Mouse (Mus musculus): ENCODE measurements around the gene Lmcd1. TPM values are rescaled to one million over a fixed set of nuclear protein-coding genes. Genes with fewer than 3 reads are reported as not detected.
A peak's percentile ranks its signal among the peaks of the same experiment; 100 is the strongest.

The Lmcd1 gene
- polyA plus RNA-seq, 1 experiment from 2014 or later: 9.1 TPM

DNA sequence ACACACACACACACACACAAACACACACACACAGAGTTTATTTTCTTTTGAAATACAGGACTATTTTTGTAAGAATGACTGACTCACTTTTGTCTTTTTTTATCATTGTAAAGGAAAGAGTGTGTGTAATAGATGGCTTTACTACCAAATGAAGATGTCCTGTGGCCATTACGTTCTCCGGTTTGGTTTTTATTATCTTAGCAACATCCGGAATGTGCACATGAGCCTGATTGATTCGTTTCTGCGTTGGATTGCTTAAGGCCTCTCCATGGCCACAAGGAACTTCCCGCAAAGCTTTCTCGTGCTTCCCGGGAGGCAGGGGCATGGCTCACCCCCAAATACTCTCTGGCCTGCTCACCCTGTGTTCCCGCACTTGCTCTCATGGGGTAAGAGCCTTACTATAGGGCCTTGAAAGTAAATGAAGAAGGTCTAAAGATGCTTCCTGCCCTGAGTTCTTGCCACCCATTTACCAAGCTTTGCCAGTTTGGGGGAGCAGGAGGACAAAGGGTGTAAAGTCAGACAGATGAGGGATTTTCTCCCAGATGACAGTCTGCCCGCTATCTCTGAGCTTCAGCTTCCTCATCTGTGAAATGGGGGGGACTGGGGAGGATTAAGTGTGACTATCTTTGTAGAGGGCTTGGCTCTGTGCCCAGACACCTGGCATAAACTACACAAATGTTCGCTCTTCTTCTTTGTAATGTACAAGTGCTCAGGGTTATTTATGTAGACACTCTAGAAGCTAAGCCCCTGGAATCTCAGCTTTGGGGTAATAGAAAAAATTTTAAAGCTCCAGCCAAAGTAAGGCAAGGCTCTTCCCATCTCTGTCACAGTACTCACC, 18.0 kb upstream of the Lmcd1 start:
- H3K9me3 ChIP-seq (replicated peaks; ENCODE audit: control insufficient read depth, low read length, poor library complexity, severe bottlenecking): no peaks in the 10 kb centered on the region
- H3K9ac ChIP-seq (ENCODE audit: low read depth, low read length): no peak overlapping the region
- no peak overlapping the region for H3K4me3 ChIP-seq (ENCODE audit: low read depth, low read length)
- H3K36me3 ChIP-seq (ENCODE audit: control insufficient read depth, insufficient read depth, low read length): no peaks in the 10 kb centered on the region
- no peak overlapping the region for H3K4me2 ChIP-seq (ENCODE audit: low read length)
- H3K27me3 ChIP-seq (ENCODE audit: control insufficient read depth, insufficient read depth, low read depth, low read length): no peaks in the 10 kb centered on the region
- WGBS: 66% methylated on average over 11 of the region's 11 CpGs
- no peaks in the 10 kb centered on the region for H3K4me1 ChIP-seq (ENCODE audit: control insufficient read depth, insufficient read depth, low read length)
- H3K27ac ChIP-seq (ENCODE audit: low read length): no peak overlapping the region
- ATAC-seq: no peak

DNA sequence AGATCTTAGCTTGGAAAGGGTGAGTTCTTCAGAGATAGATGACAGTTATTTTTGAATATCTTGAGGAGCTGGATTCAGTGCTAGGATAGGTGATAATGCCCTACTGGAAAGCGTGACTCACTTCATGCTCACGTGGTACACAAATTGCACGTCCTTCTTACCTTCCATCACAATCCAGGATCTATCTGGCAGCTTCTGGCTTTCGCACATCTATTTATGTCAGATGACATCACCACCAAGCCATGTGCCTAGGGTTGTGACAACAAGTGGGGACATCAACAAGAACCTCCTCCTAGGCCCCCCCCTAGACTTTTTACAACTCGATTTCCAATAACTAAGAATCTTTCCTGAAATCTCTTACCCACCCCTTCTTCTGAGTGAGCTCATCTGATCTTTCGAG, 17.0 kb upstream of the Lmcd1 start:
- no peaks in the 10 kb centered on the region for H3K9me3 ChIP-seq (replicated peaks; ENCODE audit: control insufficient read depth, low read length, poor library complexity, severe bottlenecking)
- H3K4me3 ChIP-seq (ENCODE audit: low read depth, low read length): no peak overlapping the region
- 90% methylated on average over 6 of the region's 6 CpGs for WGBS
- no peaks in the 10 kb centered on the region for H3K4me1 ChIP-seq (ENCODE audit: control insufficient read depth, insufficient read depth, low read length)
- H3K4me2 ChIP-seq (ENCODE audit: low read length): no peak overlapping the region
- no peaks in the 10 kb centered on the region for H3K27me3 ChIP-seq (ENCODE audit: control insufficient read depth, insufficient read depth, low read depth, low read length)
- no peaks in the 10 kb centered on the region for H3K36me3 ChIP-seq (ENCODE audit: control insufficient read depth, insufficient read depth, low read length)
- no peak overlapping the region for H3K9ac ChIP-seq (ENCODE audit: low read depth, low read length)
- H3K27ac ChIP-seq (ENCODE audit: low read length): no peak overlapping the region
- ATAC-seq: no peak

DNA sequence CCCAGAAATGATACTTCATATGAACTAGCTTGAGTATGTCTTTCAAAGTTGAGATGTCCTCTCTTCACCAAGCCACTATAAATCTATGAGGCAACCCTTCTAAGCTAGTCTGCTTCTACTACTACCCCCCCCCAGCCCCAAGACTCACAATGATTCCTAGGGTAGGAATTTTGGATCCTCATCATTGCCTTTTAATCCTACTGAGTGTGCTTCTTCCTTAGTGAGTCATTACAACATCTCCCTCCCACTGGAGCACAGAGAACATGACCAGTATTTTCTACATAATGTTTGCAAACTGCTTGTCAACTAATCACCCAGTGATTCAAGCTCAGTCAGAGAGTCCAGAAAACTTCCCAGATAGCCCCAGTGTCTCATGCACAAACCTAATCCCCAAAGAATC, 12.5 kb upstream of the Lmcd1 start:
- no peak for ATAC-seq
- Histone ChIP-seq H3K4me2 (ENCODE audit: low read length) (no peak overlapping the region), H3K36me3 (ENCODE audit: control insufficient read depth, insufficient read depth, low read length) (no peaks in the 10 kb centered on the region)

DNA sequence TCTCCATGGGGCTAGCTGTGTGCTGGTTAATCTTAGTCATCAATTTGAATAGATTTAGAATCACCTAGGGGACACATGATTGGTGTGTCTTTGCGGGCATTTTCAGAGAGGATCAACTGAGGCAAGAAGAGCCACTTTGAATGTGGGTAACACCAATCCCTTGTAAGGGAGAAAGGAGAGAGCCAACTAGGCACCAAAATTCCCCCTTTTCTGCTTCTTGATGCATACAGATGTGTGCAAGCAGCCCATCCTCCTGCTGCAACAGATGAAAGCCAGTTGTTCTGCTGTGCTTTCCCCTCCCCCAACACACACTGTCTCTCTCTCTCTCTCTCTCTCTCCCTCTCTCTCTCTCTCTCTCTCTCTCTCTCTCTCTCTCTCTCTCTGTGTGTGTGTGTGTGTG, 9.2 kb upstream of the Lmcd1 start:
- H3K4me2 ChIP-seq (ENCODE audit: low read length): no peak overlapping the region
- no peaks in the 10 kb centered on the region for H3K4me1 ChIP-seq (ENCODE audit: control insufficient read depth, insufficient read depth, low read length)
- no peak overlapping the region for H3K27ac ChIP-seq (ENCODE audit: low read length)
- H3K9me3 ChIP-seq (replicated peaks; ENCODE audit: control insufficient read depth, low read length, poor library complexity, severe bottlenecking): no peaks in the 10 kb centered on the region
- H3K27me3 ChIP-seq (ENCODE audit: control insufficient read depth, insufficient read depth, low read depth, low read length): no peaks in the 10 kb centered on the region
- WGBS: 97% methylated on average over 1 of the region's 1 CpGs
- H3K4me3 ChIP-seq (ENCODE audit: low read depth, low read length): no peak overlapping the region
- no peak overlapping the region for H3K9ac ChIP-seq (ENCODE audit: low read depth, low read length)
- ATAC-seq: no peak
- H3K36me3 ChIP-seq (ENCODE audit: control insufficient read depth, insufficient read depth, low read length): no peaks in the 10 kb centered on the region

More for the DNA sequence above, 12.5 kb upstream of the Lmcd1 start:
- Histone ChIP-seq H3K4me3 (ENCODE audit: low read depth, low read length) (no peak overlapping the region), H3K27me3 (ENCODE audit: control insufficient read depth, insufficient read depth, low read depth, low read length) (no peaks in the 10 kb centered on the region), H3K27ac (ENCODE audit: low read length) (no peak overlapping the region), H3K9ac (ENCODE audit: low read depth, low read length) (no peak overlapping the region), H3K4me1 (ENCODE audit: control insufficient read depth, insufficient read depth, low read length) (no peaks in the 10 kb centered on the region), H3K9me3 (replicated peaks; ENCODE audit: control insufficient read depth, low read length, poor library complexity, severe bottlenecking) (no peaks in the 10 kb centered on the region)

GRCm38 (mm10) chr6:112266631-112267030, 6.9 kb upstream of the Lmcd1 start:
- H3K36me3 ChIP-seq (ENCODE audit: control insufficient read depth, insufficient read depth, low read length): no peaks in the 10 kb centered on the region
- no peak overlapping the region for H3K9ac ChIP-seq (ENCODE audit: low read depth, low read length)
- H3K27me3 ChIP-seq (ENCODE audit: control insufficient read depth, insufficient read depth, low read depth, low read length): no peaks in the 10 kb centered on the region
- H3K4me1 ChIP-seq (ENCODE audit: control insufficient read depth, insufficient read depth, low read length): no peaks in the 10 kb centered on the region
- H3K4me3 ChIP-seq (ENCODE audit: low read depth, low read length): no peak overlapping the region
- H3K27ac ChIP-seq (ENCODE audit: low read length): no peak overlapping the region
- no peak overlapping the region for H3K4me2 ChIP-seq (ENCODE audit: low read length)
- H3K9me3 ChIP-seq (replicated peaks; ENCODE audit: control insufficient read depth, low read length, poor library complexity, severe bottlenecking): no peaks in the 10 kb centered on the region
- ATAC-seq: no peak
- WGBS: 29% methylated on average over 1 of the region's 1 CpGs

GRCm38 (mm10) chr6:112267661-112268357, 5.7 kb upstream of the Lmcd1 start:
- Histone ChIP-seq H3K4me2 (ENCODE audit: low read length) (no peak overlapping the region), H3K9me3 (replicated peaks; ENCODE audit: control insufficient read depth, low read length, poor library complexity, severe bottlenecking) (no peaks in the 10 kb centered on the region), H3K4me3 (ENCODE audit: low read depth, low read length) (no peak overlapping the region), H3K27ac (ENCODE audit: low read length) (no peak overlapping the region), H3K9ac (ENCODE audit: low read depth, low read length) (no peak overlapping the region), H3K4me1 (ENCODE audit: control insufficient read depth, insufficient read depth, low read length) (no peaks in the 10 kb centered on the region), H3K27me3 (ENCODE audit: control insufficient read depth, insufficient read depth, low read depth, low read length) (no peaks in the 10 kb centered on the region), H3K36me3 (ENCODE audit: control insufficient read depth, insufficient read depth, low read length) (no peaks in the 10 kb centered on the region)
- 79% methylated on average over 6 of the region's 6 CpGs for WGBS
- ATAC-seq: no peak

GRCm38 (mm10) chr6:112274261-112275055, 900 bp downstream of the Lmcd1 start:
- peak; percentile 86 for ATAC-seq
- peak overlapping the region; percentile 65 for H3K27ac ChIP-seq (ENCODE audit: low read length)
- WGBS: 26% methylated on average over 9 of the region's 9 CpGs
- H3K4me1 ChIP-seq (ENCODE audit: control insufficient read depth, insufficient read depth, low read length): peaks cover 11% of the 10 kb centered on the region; the same call in 1 of the 2 replicates
- no peak overlapping the region for H3K4me3 ChIP-seq (ENCODE audit: low read depth, low read length)
- peak overlapping the region; percentile 81 for H3K4me2 ChIP-seq (ENCODE audit: low read length)
- no peaks in the 10 kb centered on the region for H3K27me3 ChIP-seq (ENCODE audit: control insufficient read depth, insufficient read depth, low read depth, low read length)
- no peak overlapping the region for H3K9ac ChIP-seq (ENCODE audit: low read depth, low read length)
- H3K36me3 ChIP-seq (ENCODE audit: control insufficient read depth, insufficient read depth, low read length): no peaks in the 10 kb centered on the region
- H3K9me3 ChIP-seq (replicated peaks; ENCODE audit: control insufficient read depth, low read length, poor library complexity, severe bottlenecking): no peaks in the 10 kb centered on the region

GRCm38 (mm10) chr6:112275731-112276245, 2.2 kb downstream of the Lmcd1 start:
- Histone ChIP-seq H3K36me3 (ENCODE audit: control insufficient read depth, insufficient read depth, low read length) (no peaks in the 10 kb centered on the region), H3K4me1 (ENCODE audit: control insufficient read depth, insufficient read depth, low read length) (peaks cover 11% of the 10 kb centered on the region; the same call in 1 of the 2 replicates), H3K4me2 (ENCODE audit: low read length) (no peak overlapping the region), H3K27me3 (ENCODE audit: control insufficient read depth, insufficient read depth, low read depth, low read length) (no peaks in the 10 kb centered on the region), H3K9ac (ENCODE audit: low read depth, low read length) (no peak overlapping the region), H3K4me3 (ENCODE audit: low read depth, low read length) (no peak overlapping the region), H3K9me3 (replicated peaks; ENCODE audit: control insufficient read depth, low read length, poor library complexity, severe bottlenecking) (no peaks in the 10 kb centered on the region), H3K27ac (ENCODE audit: low read length) (no peak overlapping the region)
- 79% methylated on average over 6 of the region's 6 CpGs for WGBS
- no peak for ATAC-seq
